Mouse (Mus musculus) lung, postnatal 0 days (tissue): ENCODE measurements around the gene Pir. TPM values are rescaled to one million over a fixed set of nuclear protein-coding genes. Genes with fewer than 3 reads are reported as not detected.

ENCODE experiments used
- ATAC-seq: fragments of 200-750 bp; cut with Nextera tagmentation; 2 replicates; pipeline ENCODE4 v1.8.0; 2017; ENCODE audit warnings: moderate library complexity
- DNase-seq: peaks from one replicate; pipeline ENCODE4 v3.0.0-alpha.2; 2016; ENCODE audit warnings: low spot score
- H3K27ac ChIP-seq: fragments of 300-500 bp; sonication (generic); 2 replicates; pipeline ENCODE4 v1.5.1; 2014; ENCODE audit warnings: antibody characterized with exemption, mild to moderate bottlenecking, low read length, mixed read lengths
- H3K27me3 ChIP-seq: fragments of 300-500 bp; sonication (generic); replicated peaks from 2 replicates; pipeline ENCODE4 v1.6.1; 2014; ENCODE audit warnings: low read length, mixed read lengths; ENCODE audit not compliant: insufficient read depth
- H3K36me3 ChIP-seq: fragments of 300-500 bp; sonication (generic); 2 replicates; pipeline ENCODE4 v1.6.1; 2014; ENCODE audit warnings: low read length, mixed read lengths; ENCODE audit not compliant: insufficient read depth
- H3K4me1 ChIP-seq: fragments of 300-500 bp; sonication (generic); 2 replicates; pipeline ENCODE4 v1.6.1; 2014; ENCODE audit warnings: antibody characterized with exemption, low read depth, low read length, mixed read lengths; ENCODE audit not compliant: insufficient read depth
- H3K4me2 ChIP-seq: fragments of 300-500 bp; sonication (generic); replicated peaks from 2 replicates; pipeline ENCODE4 v1.6.1; 2014; ENCODE audit warnings: low read depth, mild to moderate bottlenecking, low read length, moderate library complexity, mixed read lengths
- H3K4me3 ChIP-seq: fragments of 300-500 bp; sonication (generic); 2 replicates; pipeline ENCODE4 v1.5.1; 2014; ENCODE audit warnings: low read depth, low read length
- H3K9ac ChIP-seq: fragments of 300-500 bp; sonication (generic); replicated peaks from 2 replicates; pipeline ENCODE4 v1.6.1; 2014; ENCODE audit warnings: low read depth, mild to moderate bottlenecking
- H3K9me3 ChIP-seq: fragments of 300-500 bp; sonication (generic); 2 replicates; pipeline ENCODE4 v1.6.1; 2016; ENCODE audit warnings: low read length, mixed read lengths
- CTCF ChIP-seq: IDR thresholded peaks from 2 replicates; pipeline ENCODE4 v1.5.1; 2016; ENCODE audit warnings: antibody characterized with exemption, mild to moderate bottlenecking
- EP300 ChIP-seq: IDR thresholded peaks from 2 replicates; pipeline ENCODE4 v1.6.1; 2016; ENCODE audit warnings: antibody characterized with exemption, mild to moderate bottlenecking, control low read depth
- WGBS: fragments of 180-500 bp; shearing (Covaris S2); extraction: QIAGEN DNeasy Blood & Tissue Kit; methylation state at CpG from one replicate; pipeline ENCODE4 v1.1.7; 2014; 5-methylcytosine and 5-hydroxymethylcytosine counted together
- polyA plus RNA-seq: library from polyadenylated mRNA; unstranded; fragments of >200 nt; fragmentation: Nextera tagmentation; extraction: Ambion mirVana; gene quantifications from 2 replicates; pipeline ENCODE4 v1.2.1, GENCODE M21; 2015

The Pir gene
- polyA plus RNA-seq, 1 experiment from 2014 or later = 24.2 TPM

DNA sequence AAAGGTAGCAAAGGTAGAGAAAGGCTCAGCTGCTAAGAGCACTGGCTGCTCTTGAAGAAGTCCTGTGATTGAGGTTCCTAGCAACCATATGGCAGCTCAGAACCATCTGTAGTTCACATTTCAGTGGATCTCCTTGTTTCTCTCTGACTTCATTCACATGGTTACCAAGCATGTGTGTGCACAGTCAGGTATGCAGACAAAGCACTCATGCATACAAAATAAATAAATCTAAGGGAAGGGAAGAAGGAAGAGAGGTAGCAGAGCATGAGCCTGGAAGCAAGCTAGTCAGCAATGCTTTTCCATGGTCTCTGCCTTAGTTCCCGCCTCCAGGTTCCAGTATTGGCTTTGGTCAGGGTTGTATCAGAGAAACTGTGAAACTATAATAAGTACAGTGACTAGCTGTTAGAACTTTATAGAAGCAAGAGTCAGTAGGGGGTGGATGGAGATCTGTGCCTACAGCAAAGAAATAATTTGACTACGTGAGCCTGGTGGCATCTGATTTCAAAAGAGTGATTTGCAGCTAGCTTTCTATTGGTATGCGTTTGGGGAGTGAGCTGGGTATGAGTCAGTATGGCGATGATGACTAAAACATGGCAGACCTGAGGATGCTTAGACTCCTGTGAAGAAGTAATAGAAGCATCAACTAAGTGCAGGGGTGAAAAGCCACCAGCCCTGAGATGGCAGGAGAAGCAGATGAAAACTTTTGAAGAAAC, 96.1 kb downstream of the Pir start:
- ATAC-seq = no peak
- WGBS = 83% methylated on average over 4 of the region's 4 CpGs

DNA sequence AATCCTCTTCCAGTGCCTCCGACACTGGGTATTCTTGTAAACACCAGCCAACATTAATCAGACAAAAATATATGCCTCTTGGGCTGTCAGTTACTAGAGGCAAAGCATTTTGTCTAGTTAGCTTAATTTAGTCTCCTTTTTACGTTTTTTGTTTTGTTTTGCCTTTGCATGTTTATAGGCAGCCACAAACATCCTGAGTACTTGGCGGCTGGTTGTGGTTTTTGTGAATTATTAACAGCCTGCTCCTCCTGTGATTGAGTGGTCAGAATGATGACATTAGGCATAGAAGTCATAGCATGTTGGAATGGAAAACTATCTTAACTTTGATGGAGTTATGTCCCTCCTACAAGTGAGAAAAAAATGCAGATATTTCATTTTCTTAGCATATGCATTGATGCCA, 101.4 kb downstream of the Pir start:
- H3K27me3 ChIP-seq = no peaks in the 10 kb centered on the region
- TF ChIP-seq CTCF (no peak), EP300 (no peak)
- no peak overlapping the region for H3K4me2 ChIP-seq
- DNase-seq = no peak
- no peak overlapping the region for H3K9ac ChIP-seq
- H3K4me1 ChIP-seq = no peaks in the 10 kb centered on the region
- no peak overlapping the region for H3K4me3 ChIP-seq
- H3K27ac ChIP-seq = no peak overlapping the region
- 60% methylated on average over 3 of the region's 3 CpGs for WGBS
- H3K9me3 ChIP-seq = no peaks in the 10 kb centered on the region
- ATAC-seq = no peak
- H3K36me3 ChIP-seq = no peaks in the 10 kb centered on the region

More for the DNA sequence above, 96.1 kb downstream of the Pir start:
- Histone ChIP-seq H3K4me3 (no peak overlapping the region), H3K27ac (no peak overlapping the region), H3K4me1 (no peaks in the 10 kb centered on the region), H3K9ac (no peak overlapping the region), H3K27me3 (no peaks in the 10 kb centered on the region), H3K9me3 (no peaks in the 10 kb centered on the region), H3K4me2 (no peak overlapping the region), H3K36me3 (no peaks in the 10 kb centered on the region)
- TF ChIP-seq CTCF (no peak), EP300 (no peak)
- no peak for DNase-seq

DNA sequence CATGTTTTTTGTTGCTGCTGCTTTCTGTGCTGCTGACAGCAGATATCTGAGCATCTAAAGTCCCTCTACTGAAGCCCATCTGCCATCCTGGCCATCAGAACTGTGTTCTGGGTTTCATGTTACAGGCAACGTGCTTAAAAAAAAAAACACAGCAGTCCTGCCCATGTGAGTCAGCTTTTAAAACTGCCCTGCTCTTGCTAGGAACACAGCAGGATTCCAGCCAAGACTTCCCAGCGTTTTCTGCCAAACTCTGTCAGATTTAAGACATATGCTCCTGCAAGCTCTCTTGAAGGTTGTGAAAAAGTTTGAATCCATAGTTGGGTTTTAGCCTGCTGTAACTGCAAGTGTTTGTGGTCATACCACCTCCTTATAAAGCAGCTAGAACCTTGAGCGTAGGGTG, 103.9 kb downstream of the Pir start, which contains the start of gene Vegfd:
Gene Vegfd, plus strand, starts transcription at position 298 of the 400 bp plus-strand sequence.
- H3K4me3 ChIP-seq = no peak within 1 kb of the TSS; the same call in 1 of the 2 replicates

DNA sequence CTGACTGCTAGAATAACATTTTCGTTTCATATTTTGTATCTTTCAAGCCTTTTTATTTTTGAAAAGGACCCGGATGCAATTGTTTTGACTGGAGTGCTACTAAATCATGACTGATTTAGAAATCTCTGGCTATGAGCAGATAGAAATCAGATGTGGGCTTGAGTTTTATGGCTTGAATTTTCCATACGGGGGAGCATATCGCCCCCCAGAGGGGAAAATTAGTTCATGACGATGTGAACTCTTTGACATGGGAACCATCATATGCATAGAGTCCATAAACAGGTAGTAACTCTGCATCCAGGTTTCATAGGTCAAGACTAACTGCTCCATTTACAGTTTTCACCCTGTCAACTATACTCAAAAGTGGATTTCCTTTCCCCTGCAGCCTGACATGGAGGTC, 105.4 kb downstream of the Pir start:
- Histone ChIP-seq H3K9ac (no peak overlapping the region), H3K4me2 (0 out of 2 replicates have a peak overlapping the region, but pooled peaks have one; percentile 3), H3K36me3 (no peaks in the 10 kb centered on the region), H3K9me3 (no peaks in the 10 kb centered on the region), H3K4me3 (peak overlapping the region; percentile 5; the same call in 1 of the 2 replicates), H3K27ac (no peak overlapping the region), H3K27me3 (no peaks in the 10 kb centered on the region), H3K4me1 (no peaks in the 10 kb centered on the region)
- 41% methylated on average over 5 of the region's 5 CpGs for WGBS
- TF ChIP-seq EP300 (no peak), CTCF (no peak; the same call in 1 of the 2 replicates)
- peak; percentile 27 for DNase-seq
- ATAC-seq = no peak

More for the DNA sequence above, 103.9 kb downstream of the Pir start, which contains the start of gene Vegfd:
- 11% methylated on average over 3 of the region's 3 CpGs for WGBS
- Histone ChIP-seq H3K36me3 (no peaks in the 10 kb centered on the region), H3K4me1 (no peaks in the 10 kb centered on the region), H3K9ac (no peak within 1 kb of the TSS), H3K27ac (no peak within 1 kb of the TSS), H3K4me2 (no peak within 1 kb of the TSS), H3K9me3 (no peaks in the 10 kb centered on the region), H3K27me3 (no peaks in the 10 kb centered on the region)
- DNase-seq (peak; percentile 75), ATAC-seq (peak; percentile 56)
- TF ChIP-seq EP300 = no peak
- TF ChIP-seq CTCF = no peak

DNA sequence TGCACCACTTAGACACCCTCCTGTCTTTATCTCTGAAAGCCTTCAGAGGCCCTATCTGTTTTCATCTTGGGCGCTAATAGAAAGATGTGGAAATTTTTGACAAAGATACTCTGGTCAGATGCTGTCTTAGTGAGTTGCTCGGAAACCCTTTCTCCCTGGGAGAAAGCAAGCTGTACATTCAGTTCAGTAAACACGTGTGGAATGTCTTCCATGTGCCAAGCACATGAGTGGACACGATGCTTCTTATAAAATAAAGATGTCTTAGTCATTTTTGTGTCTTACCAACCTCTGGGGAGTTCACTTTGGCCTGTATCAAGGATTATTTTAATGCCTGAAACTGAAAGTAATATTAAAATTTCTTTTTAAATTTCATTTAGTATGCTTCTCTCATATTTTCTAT, 110.5 kb downstream of the Pir start:
- Histone ChIP-seq H3K27me3 (no peaks in the 10 kb centered on the region), H3K4me3 (no peak overlapping the region), H3K9ac (no peak overlapping the region), H3K4me2 (no peak overlapping the region), H3K36me3 (no peaks in the 10 kb centered on the region), H3K9me3 (no peaks in the 10 kb centered on the region), H3K4me1 (no peaks in the 10 kb centered on the region), H3K27ac (no peak overlapping the region)
- ATAC-seq = peak; percentile 20; the same call in 1 of the 2 replicates
- TF ChIP-seq CTCF (no peak), EP300 (no peak)
- DNase-seq = peak; percentile 66
- WGBS = 53% methylated on average over 4 of the region's 4 CpGs

DNA sequence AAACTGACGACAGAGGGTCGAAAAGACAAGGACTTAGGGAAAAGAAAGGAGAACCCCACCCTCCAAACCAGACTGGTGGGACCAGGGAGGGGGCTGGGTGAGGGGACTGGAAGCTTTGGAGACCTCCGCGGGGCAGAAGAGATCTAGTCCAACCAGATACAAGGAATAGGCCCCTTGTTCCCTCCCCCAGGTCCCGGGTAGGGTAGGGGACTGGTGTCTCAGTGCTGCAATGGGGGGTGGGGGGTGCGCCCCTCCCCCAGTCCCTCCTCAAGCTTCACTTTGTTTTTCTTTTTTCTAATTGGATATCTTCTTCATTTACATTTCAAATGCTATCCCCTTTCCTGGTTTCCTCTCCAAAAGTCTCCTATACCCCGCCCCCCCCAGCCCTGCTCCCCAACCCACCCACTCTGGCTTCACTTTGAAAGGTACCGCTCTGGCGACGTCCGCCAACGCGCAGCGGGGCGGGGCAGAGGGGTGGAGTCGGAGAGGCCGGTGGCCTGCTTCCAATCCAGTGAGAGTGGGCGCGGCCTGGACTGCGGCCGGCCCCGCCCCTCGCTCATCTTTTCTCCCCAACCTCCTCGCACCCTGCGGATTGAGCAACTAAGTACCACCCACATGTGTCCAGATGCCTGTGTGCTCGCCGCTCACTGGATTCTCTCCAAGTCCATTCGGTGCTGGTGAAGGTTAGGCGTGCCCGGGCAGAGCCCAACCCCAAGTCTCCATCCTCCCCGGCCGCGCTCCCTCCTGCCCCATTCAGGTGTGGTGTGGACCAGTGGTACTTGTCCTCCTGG, 112.6 kb downstream of the Pir start:
- H3K9me3 ChIP-seq = no peaks in the 10 kb centered on the region
- H3K27me3 ChIP-seq = no peaks in the 10 kb centered on the region
- peak overlapping the region; percentile 47; the same call in 1 of the 2 replicates for H3K27ac ChIP-seq
- TF ChIP-seq CTCF (no peak), EP300 (no peak)
- peak; percentile 89 for DNase-seq
- H3K36me3 ChIP-seq = no peaks in the 10 kb centered on the region
- H3K4me2 ChIP-seq = peak overlapping the region; percentile 49
- H3K9ac ChIP-seq = no peak overlapping the region
- WGBS = 14% methylated on average over 22 of the region's 33 CpGs
- ATAC-seq = peak; percentile 95
- no peaks in the 10 kb centered on the region for H3K4me1 ChIP-seq
- peak overlapping the region; percentile 10; the same call in 1 of the 2 replicates for H3K4me3 ChIP-seq
